Mouse (Mus musculus) cerebellum, adult 18-20 months (tissue): ENCODE measurements around the gene Arrdc2.

ENCODE experiments used
- DNase-seq, 2 experiments: peaks; one replicate each; pipeline ENCODE4 v3.0.0; 2021

Arrdc2 gene

DNA sequence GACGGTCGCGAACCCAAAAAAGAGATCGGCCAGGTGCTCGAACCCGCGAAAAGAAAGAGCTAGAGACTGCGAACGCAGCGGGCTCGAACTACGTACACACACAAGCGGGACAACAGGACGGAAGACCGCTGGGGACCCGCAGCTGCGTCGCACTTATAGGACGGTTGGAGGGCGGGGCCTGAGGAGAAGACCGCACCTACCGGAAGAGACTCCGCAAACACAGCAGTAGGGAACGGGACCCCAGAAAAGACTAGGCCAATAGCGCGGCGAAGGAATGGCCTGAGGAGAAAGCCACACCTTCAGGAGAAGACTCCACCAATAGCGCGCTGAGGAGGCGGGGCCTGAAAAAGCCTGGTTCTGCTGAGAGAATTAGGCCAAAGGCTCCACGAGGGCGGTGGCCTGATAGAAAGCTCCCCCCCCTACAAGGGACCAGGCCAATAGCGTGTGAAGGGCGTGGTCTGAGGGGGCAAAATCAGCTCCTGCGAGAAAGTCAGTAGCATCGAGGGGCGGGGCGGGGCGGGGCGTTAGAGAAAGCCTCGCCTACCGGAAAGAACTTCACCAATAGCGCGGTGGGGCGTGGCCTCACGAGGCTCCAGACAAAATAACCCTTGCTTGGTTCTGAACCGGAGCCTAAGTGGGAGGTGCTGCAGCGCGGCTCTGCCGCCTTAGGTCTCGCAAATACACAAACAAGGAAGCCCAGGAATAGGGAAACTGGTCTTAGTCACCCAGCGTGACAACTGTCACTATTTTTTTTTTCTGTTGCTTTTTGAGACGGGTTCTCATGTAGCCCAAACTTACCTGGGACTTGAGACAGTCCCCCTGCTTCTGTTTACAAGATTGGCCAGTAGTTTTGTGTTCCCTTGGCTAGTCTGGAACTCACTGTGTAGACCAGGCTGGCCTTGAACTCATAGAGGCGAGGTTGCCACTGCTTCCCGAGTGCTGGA is at the start of gene Arrdc2:
TSS of gene Arrdc2 (minus strand) at position 313 of the 944 bp plus-strand sequence.
- peak; percentile 94 to 100 for DNase-seq

- no peak for DNase-seq
Observed at GRCm38 (mm10) chr8:70887669-70888068, 48.1 kb upstream of the Arrdc2 start.

DNA sequence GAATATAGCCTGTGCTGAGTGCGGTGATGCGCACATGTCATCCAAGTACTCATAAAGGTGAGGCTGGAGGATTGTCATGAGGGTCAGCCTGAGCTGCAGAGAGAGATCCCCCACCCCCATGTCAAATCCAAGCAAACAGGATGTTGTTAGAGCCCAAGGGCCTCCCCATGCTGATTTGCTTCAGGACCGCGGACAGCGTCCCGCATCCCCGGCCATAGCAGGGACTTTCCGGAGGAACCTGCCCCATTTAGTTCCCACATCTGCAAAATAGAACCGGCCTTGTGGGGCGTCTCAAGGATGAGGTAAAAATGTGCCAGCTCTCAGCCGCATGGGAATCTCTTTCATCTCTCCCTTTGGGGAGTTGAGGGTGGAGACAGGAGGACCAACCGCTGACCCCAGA is 46.1 kb upstream of the Arrdc2 start:
- no peak for DNase-seq

DNA sequence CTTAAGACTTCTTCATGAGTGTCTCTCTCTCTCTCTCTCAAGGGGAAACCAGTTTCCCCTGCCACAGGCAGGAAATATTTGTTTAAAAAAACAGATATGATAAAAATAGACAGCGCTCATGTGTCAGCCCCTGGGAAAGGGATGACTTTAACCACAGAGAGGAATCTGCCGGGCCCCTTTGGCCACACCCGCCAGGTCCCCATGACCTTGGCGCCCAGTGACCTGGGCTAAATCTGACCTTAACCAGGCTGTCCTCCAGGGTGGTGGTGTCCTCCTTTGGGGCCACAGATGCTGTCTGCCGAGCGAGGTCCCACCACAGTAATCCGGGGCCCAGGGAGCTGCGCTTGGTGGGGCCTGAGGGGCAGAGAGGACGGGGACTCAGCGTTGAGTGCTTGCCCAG is 45.2 kb upstream of the Arrdc2 start:
- DNase-seq: no peak

DNA sequence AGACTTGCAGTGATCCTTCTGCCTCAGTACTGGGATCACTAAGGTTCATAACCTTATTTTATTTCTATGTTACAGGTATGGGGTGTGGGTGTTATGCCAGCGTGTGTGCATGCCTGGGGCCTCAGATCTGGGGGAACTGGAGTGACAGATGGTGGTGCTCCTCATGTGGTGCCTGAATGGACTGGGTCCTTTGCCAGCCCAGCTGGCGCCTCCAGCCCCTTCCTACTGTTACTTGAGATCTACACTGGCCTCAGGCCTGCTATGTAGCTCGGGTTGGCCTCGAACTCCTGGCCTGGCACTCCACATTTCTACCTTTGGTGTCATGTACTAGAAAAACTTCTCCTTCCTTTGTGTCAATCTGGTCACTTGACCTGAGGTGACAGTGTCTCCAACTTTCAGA is 44.7 kb upstream of the Arrdc2 start:
- DNase-seq: no peak

GRCm38 (mm10) chr8:70880546-70880945 is 41.0 kb upstream of the Arrdc2 start:
- DNase-seq: peak in 1 of 2 experiments; percentile 55

DNA sequence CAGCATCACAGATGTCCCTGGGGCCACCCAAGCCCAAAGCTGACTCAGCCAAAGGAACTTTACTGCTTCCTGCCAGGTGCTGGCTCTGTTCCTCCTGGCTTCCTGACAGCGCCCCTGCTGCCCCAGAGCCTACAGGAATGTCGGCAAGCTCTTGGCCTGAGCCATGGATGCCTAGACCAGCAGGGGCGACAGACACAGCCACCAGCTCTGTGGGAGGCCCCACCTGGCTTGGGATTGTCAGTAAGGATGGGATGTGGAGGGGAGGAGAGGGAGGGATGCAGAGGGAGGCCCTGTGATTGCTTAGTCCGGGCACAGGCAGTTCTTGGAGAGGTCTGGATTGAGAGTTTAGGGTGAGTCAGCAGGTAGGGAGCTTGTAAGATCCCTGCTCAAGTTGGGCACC is 40.6 kb upstream of the Arrdc2 start:
- peak; percentile 90 to 92 for DNase-seq

GRCm38 (mm10) chr8:70879500-70879899 is 40.0 kb upstream of the Arrdc2 start:
- DNase-seq: peak; percentile 55 to 63

- no peak for DNase-seq
Observed at GRCm38 (mm10) chr8:70878178-70878577, 38.7 kb upstream of the Arrdc2 start.

DNA sequence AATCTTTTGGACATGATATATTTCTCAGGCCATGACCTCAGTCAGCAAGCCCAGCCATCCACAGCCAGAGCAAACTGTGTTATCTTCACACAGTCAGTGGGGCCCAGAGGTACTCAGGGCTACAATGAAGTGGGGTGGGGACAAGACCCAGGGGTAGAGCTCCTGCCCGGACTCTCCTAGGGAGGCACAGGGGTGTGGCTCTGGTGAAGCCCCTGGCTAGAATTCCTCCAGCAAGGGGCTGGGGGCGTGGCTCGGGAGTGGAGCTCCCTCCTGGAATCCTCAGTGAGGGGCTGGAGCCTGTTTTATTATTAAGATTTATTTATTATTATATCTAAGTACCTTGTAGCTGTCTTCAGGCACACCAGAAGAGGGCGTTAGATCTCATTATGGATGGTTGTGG is 36.9 kb upstream of the Arrdc2 start:
- DNase-seq: no peak

GRCm38 (mm10) chr8:70874441-70874840 is 34.9 kb upstream of the Arrdc2 start:
- DNase-seq: no peak

DNA sequence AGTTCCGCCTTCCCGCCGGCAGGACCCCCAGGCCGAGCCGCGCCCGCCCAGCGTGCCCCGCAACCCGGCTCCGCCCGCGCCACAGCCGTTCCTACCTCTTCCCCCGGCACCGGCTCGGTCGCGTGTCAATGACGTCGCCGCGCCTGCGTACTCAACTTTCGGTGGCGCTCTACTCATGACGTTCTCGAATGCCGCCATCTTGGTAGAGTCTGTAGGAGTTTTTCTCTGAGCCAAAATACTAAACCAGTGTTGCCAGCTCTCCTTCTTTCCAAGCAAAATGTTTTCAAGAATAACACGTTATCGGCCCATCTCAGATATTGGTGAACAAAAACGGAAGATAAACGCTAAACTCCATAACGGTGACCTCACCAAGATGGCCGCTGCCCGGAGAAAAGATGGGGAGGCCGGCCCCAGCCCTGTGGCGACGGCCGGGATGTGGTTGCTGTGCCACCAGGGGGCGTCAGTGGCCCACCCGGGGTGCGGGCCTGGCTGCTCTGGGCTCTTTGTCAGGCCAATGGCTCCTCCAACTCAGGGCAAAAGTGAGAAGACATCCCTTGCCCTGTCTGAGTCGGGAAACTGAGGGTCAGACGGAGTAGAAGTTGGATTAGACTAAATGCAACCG is 34.0 kb upstream of the Arrdc2 start, which contains the start of gene Ccdc124:
TSS of gene Ccdc124 (minus strand) at position 572 of the 622 bp plus-strand sequence.
- peak; percentile 92 to 97 for DNase-seq

- no peak for DNase-seq
Observed at GRCm38 (mm10) chr8:70872643-70873363, 33.3 kb upstream of the Arrdc2 start.

DNA sequence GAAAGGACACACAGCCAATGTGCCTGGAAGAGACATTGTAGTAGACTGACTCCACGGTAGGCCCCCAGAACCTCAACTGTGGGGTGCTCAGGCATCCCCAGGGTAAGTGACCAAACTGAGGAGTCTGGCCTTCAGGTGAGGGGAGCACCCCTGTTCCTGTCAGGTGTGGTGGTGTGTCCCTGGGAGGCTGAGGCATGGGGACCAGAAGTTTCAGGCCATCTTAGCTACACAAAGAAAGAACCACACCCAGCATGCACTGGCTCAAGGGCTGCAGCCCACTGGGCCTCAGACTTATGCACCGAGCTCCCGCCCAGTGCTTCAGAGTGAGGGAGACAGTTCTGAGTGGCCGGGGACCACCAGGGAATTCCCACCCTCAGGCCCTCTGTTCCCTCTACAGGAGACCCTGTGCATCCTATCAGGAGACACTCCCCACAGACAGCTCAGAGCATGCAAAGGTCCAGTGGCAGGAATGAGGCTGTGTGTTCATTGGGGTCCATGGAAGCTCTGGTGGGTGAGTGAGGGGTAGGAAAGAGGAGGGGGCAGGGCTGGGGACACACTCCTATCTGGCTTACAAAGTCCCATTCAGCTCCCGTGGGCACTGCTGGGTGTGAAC is 31.8 kb upstream of the Arrdc2 start:
- peak in 1 of 2 experiments; percentile 7 for DNase-seq

- peak; percentile 71 to 73 for DNase-seq
Observed at GRCm38 (mm10) chr8:70869601-70870041, 30.1 kb upstream of the Arrdc2 start.

GRCm38 (mm10) chr8:70869199-70869571 is 29.7 kb upstream of the Arrdc2 start:
- DNase-seq: no peak

- DNase-seq: no peak
Observed at GRCm38 (mm10) chr8:70868559-70869198, 29.2 kb upstream of the Arrdc2 start.

GRCm38 (mm10) chr8:70866566-70866965 is 27.0 kb upstream of the Arrdc2 start:
- DNase-seq: peak in 1 of 2 experiments; percentile 13

DNA sequence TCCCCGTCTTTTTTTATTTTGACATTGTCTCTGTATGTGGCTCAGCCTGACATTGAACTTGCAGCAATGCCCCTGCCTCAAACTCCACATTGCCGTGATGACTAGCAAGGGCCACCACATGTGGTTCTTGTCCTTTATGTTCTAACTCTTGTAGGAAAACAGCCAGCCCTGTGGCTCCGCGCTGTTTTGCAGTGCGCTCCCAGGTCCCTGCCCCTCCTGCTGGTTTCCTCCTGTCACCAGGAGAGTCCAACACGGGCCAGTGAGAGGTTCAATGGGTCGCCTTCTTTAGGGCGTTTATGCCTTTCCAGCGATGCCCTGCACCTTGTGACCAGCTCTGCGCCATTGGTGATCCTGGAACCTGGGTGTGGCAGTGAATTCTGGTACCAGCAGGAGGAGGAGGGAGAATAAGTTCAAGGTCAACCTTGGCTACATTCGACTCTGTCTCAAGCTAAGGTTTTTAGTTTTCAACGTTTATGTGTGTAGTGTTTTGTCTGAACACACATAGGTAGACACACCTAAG is 26.5 kb upstream of the Arrdc2 start:
- peak in 1 of 2 experiments; percentile 28 for DNase-seq

- peak; percentile 97 to 99 for DNase-seq
Observed at GRCm38 (mm10) chr8:70865350-70866000, 26.0 kb upstream of the Arrdc2 start.

- peak in 1 of 2 experiments; percentile 58 for DNase-seq
Observed at GRCm38 (mm10) chr8:70864712-70865221, 25.2 kb upstream of the Arrdc2 start.
